Mouse (Mus musculus) cerebellum, adult (tissue): ENCODE measurements around the gene Vasn.
"Not testable (repeated sequence)": the region's sequence is repeated elsewhere in the genome, so short reads cannot be mapped to it uniquely, and the experiment has no call there.

Experiments
- ATAC-seq: cut with Nextera tagmentation; 2 replicates; pipeline ENCODE4 v1.9.2; 2017; ENCODE audit warnings: mild to moderate bottlenecking, moderate library complexity, mixed read lengths; ENCODE audit not compliant: insufficient number of reproducible peaks, low FRiP score, low TSS enrichment

Gene Vasn

GRCm38 (mm10) chr16:4661605-4662004 is 21.9 kb downstream of the Vasn start:
- no peak for ATAC-seq

GRCm38 (mm10) chr16:4663806-4664205 is 24.1 kb downstream of the Vasn start:
- no peak for ATAC-seq

DNA sequence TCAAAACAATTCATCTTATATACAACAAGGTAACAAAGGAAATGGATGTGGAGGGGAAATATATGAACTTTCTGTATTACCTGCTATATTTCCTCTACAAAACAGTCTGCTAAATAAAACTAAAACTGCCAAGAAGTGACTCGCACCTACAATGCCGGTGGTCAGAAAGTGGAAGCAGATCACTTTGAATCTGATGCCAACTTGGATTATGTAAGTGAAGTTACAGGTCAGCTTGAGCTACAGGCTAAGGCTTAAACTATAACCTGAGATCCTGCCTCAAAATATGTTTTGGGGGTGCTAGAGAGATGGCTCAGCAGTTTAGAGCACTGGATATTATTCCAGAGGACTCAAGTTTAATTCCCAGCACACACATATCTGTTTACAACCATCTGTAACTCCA is 26.0 kb downstream of the Vasn start:
- ATAC-seq = no peak

DNA sequence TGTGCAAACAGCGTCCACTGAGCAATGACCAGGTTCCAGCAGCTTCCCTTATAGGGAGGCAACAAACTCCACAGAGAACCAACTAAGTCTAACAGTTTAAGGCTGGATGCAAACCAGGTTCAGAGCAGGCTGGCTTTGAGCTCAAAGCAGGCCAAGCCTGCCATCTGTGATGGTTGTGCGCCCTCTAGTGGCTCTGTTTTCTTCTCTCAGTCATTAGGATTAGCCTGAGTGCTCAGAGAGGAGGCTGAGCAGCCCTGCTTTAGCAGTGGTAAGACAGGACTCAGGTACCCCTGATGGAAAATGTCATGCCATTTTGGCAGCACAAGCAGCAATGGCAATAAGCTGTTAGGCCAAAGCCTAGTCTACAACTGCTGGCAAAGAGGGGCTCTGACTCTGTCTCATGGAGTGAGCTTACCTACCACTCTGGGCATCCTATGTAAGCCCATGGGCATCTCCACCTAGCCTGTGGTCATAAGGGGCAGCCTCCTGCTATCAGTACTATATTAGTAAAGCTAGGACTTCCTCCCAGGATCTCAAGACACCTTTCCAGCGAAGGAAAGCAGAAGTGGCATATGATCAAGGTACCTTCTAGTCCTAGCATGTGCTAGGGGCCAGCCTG is 27.6 kb downstream of the Vasn start:
- ATAC-seq = peak; percentile 85

- ATAC-seq = no peak
Observed at GRCm38 (mm10) chr16:4670317-4670716, 30.6 kb downstream of the Vasn start.

- ATAC-seq = no peak
Observed at GRCm38 (mm10) chr16:4674091-4674490, 34.4 kb downstream of the Vasn start.

DNA sequence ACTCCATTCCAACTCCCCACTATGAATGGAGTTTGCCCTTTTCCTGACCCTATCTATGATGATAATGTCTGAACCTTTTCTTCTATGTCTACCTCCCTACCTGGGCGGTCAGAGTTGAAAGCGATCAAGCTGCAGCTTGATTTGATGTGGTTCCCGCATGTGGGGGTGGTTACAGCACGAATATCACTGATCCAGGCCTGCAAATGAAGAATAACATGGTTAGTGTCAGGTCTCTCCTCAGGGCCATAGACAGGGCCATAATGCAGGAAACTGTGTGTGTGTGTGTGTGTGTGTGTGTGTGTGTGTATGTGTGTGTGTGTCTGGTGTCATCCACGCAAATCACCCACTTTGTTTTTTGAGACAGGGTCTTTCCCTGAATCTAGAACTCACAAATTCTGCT is 37.1 kb downstream of the Vasn start:
- no peak for ATAC-seq

DNA sequence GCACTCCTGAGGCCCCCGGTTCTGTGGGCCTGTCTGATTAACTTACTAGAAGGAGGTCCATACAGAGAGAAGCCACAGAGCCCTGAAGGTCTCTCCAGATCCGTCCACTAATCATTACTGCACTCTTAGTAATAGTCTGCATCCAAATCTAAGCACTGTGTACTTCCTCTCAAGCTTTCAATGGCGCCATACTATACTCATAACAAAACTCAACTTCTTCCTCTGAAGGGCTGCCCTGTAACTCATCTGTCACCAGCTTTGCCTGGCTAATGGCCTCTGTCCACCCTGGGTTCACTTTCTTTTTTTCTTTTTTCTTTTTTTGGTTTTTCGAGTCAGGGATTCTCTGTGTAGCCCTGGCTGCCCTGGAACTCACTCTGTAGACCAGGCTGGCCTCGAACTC is 38.3 kb downstream of the Vasn start:
- ATAC-seq = no peak

GRCm38 (mm10) chr16:4679121-4680018 is 39.6 kb downstream of the Vasn start, which contains the start of gene Coro7:
Coro7 (minus strand) TSS chr16:4679777.
- peak; percentile 86 for ATAC-seq

DNA sequence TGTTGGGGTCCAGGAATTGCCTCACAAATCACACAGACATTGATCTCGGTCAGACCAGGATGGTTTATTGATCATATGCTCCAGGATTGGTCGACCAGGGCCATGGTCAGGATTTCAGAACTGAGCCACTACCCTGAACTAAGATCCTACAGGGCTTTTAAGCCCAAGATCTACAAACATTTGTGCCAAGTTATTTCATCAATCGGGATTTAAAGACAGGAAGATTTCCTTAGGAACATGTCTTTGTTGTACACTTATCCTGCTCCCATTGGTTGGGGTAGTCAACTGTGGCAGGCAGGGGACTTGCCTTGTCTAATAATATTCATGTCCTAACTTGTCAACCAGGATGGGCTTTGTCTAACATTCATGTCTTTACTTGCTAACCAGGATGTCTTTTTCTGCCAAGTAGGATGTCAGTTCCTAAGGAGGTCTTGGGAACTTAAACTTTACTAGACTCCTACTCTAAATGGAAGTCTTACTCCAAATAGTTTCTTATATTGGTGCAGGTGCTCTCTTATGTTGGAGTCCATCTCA is 41.2 kb downstream of the Vasn start:
- not testable (repeated sequence) for ATAC-seq

DNA sequence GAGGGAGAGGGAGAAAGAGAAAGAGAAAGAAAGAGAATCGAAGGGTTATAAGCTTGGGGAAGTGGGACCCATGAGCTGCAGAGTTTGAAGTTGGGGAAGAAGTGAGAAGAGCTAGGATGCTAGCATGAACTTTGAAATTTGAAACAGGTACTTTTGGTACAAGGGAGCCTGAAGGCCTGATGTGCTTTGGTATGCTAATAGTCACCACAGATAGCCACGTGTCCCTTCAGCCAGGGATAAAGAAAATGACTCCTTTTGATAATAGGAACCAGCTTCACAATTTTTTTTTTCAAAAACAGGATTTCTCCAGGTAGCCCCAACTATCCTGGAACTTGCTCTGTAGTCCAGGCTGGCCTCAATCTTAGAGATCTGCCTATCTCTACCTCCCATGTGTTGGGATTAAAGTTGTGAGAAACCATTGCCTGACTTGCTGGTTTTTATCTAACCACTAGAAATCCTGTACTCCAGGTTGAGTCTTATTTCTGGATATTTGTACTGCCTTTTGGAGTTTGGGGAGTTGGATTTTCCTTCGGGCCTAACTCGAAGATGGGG is 43.0 kb downstream of the Vasn start:
- no peak for ATAC-seq

- ATAC-seq = no peak
Observed at GRCm38 (mm10) chr16:4683193-4683580, 43.4 kb downstream of the Vasn start.

DNA sequence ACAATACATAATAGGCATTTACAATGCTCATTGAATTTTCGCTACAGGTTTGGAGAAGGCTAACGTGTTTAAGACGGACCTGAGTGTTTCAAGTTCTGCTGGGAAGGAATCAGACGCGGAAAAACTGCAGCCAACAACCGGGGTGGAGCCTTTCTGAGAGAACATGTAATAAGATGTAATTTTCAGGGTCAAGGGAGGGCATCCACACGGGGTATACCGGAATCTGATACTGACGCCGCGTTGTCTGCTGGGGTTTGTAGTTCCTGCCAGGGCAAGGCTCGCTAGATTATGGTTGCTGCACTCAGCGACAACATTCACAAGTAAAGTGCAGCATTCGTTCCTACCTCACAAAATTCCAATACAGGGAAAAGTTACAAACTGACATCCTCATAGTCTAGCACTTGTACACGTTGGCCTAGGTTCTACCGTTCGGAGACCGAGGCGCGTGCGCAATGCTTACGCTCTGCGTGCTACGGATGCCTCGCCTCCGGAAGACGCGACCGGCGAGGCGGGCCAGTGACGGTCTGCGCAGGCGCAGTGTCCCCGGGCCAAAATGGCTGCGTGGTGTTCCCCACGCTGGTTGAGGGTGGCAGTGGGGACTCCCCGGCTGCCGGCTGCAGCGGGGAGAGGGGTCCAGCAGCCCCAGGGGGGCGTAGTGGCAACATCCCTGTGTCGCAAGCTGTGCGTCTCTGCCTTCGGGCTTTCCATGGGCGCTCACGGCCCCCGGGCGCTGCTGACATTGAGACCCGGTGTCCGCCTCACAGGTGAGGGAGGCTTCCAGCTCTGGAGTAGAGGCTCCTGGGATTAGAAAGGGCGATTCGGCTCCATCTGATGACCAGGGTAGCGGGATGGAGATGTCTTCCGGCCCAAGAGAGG is 44.1 kb downstream of the Vasn start:
- ATAC-seq = peak; percentile 83

GRCm38 (mm10) chr16:4684457-4684791 is 44.7 kb downstream of the Vasn start:
- ATAC-seq = no peak

GRCm38 (mm10) chr16:4689371-4689770 is 49.6 kb downstream of the Vasn start:
- not testable (repeated sequence) for ATAC-seq
